Mouse (Mus musculus) heart, adult 8-10 months (tissue): ENCODE data around the gene Zfp867. TPM values are rescaled to one million over a fixed set of nuclear protein-coding genes. Genes with fewer than 3 reads are reported as not detected.

ENCODE experiments used
- DNase-seq: peaks from one replicate; pipeline ENCODE4 v3.0.0; 2022; ENCODE audit warnings: low spot score
- total RNA-seq, 4 experiments: library from RNA; stranded (reverse); gene quantifications; 2 replicates each; pipeline ENCODE4 v1.2.4; 2022

Zfp867 gene
- total RNA-seq = 1 to 10 TPM; 3.4 to 5.3 (median 4.2) TPM

DNA sequence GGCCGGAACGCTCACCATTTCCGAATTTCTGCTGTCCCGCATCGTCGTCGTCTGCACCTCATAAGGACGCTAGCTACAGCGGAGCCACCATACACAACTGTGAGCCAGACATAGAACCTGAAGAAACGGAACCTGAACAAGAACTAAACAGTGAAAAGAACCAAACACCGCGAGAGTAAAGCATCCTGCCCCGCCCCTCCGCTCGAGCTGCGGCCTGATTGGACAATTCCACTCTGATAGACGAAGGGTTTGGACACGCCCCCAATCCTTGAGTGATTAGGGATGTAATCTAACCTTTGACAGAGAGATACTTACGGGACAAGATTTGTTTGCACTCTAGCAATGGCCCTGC, at the start of gene Zfp867:
TSS of gene Zfp867 (minus strand) at position 149 of the 352 bp plus-strand sequence.
- DNase-seq = peak; percentile 86

DNA sequence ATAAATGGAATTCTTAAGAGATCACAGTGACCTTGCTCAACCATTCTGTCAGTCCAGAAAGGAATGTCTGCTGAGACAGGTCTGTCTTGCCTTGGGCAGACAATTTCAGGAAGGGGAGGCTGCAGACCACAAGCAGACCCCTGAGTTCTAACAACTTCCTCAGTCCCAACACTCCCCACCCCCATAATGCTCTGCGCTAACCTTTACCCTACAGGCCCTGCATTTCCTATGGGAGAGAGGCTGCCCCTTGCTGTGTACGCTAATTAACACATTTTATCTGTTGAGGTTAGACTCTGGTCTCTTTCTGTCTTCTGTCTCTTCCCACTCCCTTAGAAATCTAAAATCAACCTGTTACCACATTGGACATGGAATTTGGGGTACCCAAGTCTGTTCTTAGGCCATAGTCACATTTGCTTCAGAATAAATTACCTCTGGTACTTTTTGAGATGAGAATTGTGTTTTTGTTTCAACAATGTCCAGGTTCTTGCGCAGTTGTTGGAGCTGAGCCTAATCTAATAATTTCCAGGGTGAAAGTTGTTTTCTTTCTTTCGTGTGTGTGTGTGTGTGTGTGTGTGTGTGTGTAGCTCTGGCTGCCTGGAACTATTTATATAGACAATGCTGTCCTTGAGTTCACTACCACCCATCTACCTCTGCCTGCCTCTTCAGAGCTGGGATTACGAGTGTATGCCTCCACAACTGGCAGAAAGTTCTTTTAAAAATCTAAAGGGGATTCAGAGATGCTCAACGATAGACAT, 47.6 kb upstream of the Zfp867 start:
- DNase-seq = no peak

DNA sequence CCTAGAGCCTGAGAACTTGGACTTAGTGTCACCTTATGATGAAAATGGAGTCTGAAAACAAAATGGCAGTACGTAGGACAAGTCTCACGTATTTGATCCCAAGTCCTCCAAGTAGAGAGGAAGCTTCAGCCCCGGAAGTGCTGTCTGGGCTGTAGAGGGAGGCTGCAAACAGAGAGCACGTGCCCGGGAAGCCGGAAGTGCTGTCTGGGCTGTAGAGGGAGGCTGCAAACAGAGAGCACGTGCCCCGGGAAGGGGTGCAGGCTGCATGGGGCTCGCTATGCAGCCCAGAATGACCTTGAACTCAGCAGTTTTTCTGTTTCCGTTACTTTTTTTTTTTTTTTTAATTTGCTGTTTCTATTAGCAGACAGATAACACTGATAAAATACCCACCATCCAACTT, 46.0 kb upstream of the Zfp867 start:
- no peak for DNase-seq

DNA sequence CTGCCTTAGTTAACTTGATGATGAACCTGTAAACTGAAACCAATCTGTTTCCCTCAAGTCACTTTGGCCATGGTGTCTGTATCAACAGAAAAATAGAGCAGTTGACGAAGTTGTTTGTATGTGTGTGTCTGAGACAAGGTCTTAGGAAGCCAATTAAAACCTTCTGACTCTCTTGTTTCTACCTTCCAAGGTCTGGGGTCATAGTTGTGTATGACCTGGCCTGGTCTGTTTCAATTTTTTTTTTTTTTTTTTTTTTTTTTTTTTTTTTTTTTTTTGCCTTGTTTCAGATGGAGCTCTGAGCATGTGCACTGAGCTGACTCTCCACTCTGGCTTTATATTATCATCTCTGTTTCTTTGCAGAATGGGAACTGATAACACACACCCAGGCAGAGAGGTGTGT, 45.2 kb upstream of the Zfp867 start:
- no peak for DNase-seq

DNA sequence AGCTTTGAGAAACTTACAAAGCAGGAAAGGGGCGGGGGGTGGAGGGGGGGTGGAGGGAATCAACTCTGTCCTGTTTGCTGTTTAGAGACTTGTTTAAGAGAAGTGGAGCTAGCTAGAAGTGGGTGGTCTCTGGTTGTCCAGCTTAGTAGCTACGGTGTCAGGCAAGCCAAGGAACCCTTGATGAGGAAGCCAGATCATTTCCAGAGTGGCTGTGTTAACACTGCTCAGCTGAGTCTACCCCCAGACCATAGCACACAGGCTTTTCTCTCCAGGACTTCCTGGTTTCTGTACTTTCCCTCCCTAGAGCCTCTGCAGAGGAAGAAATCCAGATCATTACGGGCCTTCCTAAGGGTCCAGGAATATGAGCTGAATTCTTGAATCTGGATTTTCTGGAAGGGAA, 42.5 kb upstream of the Zfp867 start:
- no peak for DNase-seq

DNA sequence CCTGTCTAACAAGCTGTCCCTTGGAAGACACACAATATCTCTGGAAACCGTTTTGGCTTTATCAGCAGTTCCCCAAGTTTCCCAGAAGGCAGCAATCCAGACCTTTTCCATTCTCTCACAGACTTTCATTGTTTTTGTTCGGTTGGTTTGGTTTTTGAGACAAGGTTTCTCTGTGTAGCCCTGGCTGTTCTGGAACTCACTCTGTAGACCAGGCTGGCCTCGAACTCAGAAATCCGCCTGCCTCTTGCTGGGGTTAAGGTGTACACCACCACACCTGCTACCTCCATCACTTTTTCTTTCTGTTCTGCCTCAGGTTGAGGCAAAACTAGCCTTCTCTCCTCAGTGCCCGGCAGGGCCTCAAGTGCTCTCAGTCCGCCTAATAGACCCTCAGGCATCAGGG, 42.1 kb upstream of the Zfp867 start:
- peak; percentile 19 for DNase-seq

DNA sequence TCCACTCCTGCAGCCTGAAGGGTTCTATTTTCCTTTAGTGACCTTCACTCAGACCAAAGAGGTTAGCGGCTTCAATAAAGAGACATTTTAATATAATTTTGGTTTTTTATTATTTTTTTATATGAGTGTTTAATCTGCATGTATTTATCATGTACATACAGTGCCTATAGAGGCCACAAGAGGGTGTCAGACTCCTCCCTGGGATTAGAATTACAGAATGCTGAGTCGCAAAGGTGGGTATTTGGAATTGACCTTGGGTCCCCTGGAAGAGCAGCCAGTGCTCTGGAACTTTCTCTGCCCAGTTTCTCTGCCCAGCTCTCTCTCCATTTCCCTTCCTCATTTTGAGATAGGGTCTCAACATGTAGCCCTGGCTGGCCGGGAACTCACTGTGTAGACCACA, 41.3 kb upstream of the Zfp867 start:
- no peak for DNase-seq

DNA sequence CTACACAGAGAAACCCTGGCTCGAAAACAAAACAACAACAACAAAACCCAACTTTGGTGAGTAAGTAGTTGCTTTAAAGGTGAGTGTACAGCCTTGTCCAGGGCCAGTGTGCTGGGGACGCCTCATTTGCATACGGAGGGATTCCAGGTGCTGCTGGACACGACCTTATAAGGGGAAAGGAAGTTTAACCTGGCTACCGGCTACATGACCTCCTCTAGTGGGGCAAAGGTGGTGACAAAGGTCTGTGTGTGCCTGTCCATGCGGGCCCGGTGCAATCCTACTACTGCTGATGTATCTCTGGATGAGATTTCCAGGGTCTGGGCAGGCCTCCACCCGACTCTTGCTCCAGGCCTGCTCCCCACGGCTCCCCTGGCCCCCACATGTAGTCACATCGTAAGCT, 40.5 kb upstream of the Zfp867 start:
- DNase-seq = no peak

DNA sequence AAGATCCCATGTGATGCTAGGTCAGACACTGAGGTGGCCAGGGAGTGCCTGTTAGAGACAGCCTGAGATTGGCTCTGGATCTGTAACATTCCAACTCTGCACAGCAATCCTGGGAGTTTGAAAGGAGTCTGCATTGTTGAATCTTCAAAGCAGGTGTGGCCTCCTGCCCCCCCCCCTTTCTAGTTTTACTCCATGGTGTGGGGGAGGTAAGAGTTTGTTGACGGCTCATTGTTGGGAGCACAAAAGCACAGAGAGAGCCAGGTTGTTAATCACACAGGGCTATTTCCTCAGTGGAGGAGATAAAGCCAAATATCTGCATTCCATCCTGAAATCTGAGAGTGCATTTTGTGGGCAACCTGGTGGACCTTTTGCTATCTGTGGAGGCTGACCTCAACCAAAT, 39.3 kb upstream of the Zfp867 start:
- no peak for DNase-seq

DNA sequence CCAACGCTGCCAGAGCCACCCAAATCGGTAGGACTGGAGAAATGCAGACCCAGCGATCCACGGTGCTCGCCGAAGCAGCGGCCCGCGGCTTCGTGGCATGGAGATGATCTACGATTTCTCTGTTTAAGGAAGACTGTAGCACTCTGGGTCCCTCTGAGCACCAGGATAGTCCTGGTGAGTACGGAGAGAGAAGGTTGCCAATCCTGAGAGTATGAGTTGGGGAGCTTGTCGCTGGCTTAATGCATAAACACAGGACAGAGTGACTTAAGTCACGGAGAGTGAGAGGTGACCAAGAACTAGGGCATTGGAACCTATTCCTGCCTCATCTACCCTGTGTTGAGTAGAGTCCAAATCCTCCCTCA, 34.4 kb upstream of the Zfp867 start:
- no peak for DNase-seq

DNA sequence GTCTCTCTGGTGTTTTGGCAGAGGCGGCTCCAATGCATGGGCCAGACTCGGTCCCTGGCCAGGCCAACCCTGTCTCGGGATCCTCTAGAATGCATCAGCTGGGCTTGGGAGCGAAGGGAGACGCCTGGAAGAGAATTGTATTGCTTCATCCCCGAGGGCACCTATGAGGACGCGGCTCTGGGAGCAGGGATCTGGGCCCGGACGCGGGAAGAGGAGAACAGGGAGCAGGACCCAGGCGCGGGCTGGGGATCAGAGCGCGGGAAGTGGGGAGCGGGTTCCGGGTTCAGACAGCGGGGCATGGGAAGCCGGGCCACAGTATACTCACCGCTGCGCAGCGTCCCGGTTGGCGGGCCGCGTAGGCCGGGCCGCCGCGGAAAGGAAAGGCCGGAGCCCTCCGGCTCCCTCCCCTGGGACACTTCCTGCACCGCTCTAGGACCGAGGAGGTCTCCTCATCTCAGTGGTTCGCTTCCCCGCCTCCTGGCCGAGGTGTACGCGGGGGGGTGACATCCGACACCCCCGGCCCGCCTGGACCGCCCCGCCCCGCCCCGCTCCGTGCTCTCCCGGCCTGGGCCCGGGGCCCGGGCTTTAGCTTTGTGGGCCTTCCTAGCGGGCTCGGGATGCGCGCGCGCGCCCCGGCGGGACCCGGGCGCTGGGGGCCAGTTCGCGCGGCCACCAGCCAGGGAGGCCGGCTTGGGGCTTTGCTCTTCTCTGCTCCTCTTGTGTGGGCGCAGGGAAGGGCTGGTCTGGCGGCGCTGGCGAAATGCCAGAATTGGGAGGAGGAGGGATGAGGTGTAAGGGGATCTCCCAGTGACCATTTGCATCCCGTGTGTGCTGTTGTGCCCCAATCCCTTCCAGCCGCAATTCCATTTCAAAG, 33.8 kb upstream of the Zfp867 start:
- DNase-seq = peak; percentile 91

DNA sequence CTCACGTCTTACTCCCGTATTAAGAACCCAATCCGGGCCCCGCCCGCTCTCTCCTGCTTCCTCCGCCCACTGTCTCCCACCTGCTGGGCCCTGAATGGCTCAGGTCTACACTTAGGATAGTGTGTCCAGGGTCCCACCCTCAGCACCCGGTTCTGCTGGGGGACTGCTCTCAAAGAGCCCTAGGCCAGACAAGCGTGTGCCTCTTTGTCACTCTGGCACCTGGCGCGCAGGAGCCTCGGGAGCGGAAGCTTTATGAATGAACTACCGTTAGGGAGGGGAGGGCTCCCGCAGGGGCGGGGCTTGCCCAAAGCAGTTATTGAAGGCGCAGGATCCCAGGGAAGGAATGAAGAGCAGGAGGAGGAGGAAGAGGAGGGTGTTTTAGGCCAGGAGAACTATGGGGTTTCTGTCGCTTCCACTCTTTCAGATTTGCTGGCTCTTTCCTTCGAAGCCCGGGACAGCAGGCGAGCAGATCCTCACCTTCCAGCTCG, 33.1 kb upstream of the Zfp867 start:
- DNase-seq = peak; percentile 27

DNA sequence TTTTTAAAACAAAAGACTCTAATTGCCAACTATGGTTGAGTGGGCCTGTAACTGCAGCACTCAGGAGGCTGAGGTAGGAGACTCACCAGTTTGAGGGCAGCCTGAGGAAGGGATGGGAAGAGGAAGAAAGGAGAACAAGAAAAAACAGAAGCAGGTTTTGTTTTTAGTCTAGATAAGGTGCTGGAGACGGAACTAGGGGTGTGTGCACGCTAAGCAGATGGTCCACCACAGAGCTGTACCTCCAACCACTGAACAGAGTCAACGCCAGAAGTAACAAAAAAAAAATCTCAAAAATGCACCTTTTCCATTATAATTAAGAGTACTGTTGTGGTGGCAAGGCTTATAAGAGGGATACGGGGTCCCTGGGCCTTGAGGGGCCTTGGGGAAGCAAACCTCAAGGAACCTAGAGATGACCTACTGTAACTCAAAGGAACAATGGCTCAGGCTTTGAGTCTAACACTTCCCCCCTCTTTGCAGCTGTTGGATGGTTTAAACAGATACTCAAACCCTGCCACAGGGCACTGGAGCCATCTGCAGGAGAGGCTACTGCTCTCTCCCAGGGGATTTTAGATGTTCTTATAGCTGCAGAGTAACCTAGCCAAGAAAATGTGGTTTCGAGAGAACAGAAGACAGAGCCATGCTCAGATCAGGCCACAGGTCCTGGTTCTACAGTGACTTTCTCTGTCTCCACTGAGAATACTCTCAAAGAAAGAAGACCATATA, 29.9 kb upstream of the Zfp867 start:
- no peak for DNase-seq

DNA sequence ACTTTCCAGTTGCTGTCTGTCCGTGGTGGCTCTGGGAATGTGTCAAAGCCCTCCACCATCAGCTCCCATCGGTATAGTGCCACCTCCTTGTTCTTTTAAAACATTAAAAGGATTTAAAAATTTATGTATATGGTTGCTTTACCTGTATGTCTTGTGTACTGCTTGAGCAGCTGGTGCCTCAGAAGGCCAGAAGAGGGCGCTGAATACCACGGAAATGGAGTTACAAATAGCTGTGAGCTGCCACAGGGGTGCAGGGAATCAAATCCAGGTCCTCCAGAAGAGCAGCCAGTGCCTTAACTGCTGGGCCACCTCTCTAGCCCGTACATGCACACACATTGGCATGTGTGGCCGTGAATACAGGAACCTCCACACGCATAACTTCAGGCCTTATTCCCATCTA, 25.5 kb upstream of the Zfp867 start:
- DNase-seq = no peak

DNA sequence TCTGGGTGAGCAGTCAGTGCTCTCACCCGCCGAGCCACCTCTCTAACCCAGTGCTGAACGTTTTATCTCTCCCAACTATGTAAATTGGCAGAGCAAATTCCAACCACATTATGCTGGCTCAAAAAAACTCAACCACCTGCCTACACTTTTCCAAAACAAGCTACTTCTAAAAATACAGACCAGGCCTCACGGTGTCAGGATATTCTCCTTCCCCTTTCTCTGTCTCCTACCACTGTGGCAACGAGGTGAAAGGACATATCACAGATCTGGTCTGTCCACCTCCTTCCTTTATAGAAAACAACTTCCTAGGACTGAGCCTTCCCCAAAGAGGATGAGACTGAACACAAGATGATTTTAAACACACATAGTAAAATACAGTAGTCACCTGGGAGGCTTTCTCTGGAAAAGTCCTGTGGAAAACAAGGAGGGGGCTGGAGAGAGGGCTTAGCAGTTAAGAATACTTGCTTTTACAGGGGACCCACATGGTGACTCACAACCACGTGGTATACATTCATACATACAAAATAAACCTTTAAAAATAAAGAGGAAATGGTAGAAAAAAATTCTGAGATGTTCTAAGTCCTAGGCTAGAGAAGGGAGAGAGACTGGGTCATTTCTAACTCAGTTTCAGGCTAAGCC, 24.5 kb upstream of the Zfp867 start:
- DNase-seq = no peak

DNA sequence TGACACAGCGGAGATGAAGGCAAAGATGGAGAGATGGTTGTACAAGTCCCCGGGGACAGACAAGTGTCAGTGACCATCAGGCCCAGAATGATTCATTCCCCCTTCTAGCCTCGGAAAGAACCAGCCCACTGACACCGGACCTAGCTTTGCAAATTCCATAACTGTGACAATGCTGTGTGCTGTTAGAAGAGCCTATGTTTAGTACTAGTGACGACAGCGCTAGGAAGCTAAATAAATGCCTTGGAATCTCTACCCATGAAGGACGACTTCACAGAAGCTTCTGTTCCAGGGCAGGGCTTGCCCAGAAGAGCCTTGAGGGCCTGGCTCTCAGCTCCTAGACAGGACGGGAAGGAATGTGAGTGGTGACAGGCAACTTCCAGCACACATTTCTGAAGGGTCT, 13.9 kb upstream of the Zfp867 start:
- DNase-seq = no peak

DNA sequence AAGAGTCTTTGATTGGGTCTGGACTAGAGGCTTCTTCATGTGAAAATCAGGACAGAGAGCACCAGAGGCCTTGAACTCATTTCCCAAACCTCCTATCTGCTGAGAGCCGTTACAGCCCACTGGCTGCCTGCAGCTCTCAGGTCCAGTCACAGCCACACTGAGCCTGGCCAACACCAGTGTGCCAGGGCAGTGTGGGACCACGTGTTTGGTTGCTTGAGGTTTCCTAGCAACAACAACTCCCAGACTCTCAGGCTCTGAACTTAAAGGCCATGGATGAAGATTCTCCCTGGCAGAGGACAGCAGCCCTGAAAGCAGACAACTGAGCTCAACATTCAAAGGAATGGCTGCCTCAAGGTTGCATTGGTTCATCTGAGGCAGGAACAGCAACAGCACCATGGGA, 13.4 kb upstream of the Zfp867 start:
- DNase-seq = no peak

DNA sequence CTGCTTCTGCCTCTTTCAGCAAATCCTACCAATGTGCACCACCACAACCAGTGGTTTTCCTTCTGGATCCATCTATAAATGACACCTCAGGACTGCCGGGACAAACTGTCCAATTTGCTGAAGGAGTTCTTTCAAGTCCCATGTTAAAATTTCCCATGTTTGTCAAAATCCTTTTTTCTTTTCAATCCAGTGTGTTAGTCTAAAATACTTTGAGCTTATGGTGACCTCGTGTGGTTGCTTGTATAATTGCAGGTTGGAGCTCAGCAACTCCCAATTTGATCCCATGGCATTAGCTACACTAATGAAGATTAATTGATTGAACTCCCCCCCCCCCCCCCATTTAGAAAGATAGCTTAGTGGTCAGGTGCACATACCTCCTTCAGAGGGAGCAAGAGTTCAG, 10.9 kb upstream of the Zfp867 start:
- DNase-seq = peak; percentile 53

DNA sequence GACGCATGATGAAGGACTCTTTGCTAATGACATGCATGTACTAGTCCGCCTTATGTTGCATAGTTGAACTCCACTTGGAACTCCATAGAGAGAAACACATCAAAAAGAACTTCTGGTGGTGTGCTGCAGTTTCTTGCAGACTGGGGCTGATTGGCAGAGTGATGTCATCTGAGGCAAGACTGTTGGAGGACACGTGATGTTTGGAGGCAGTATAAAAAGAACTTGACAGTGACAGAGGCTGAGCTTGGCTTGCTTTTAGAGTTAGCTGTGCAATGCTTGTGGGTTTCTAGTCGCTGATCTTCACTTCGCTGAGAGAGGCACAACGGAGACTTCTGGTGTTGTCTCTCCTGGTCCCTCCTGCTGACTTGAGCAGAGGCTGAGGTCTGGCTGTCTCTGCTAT, 5.0 kb upstream of the Zfp867 start:
- no peak for DNase-seq

DNA sequence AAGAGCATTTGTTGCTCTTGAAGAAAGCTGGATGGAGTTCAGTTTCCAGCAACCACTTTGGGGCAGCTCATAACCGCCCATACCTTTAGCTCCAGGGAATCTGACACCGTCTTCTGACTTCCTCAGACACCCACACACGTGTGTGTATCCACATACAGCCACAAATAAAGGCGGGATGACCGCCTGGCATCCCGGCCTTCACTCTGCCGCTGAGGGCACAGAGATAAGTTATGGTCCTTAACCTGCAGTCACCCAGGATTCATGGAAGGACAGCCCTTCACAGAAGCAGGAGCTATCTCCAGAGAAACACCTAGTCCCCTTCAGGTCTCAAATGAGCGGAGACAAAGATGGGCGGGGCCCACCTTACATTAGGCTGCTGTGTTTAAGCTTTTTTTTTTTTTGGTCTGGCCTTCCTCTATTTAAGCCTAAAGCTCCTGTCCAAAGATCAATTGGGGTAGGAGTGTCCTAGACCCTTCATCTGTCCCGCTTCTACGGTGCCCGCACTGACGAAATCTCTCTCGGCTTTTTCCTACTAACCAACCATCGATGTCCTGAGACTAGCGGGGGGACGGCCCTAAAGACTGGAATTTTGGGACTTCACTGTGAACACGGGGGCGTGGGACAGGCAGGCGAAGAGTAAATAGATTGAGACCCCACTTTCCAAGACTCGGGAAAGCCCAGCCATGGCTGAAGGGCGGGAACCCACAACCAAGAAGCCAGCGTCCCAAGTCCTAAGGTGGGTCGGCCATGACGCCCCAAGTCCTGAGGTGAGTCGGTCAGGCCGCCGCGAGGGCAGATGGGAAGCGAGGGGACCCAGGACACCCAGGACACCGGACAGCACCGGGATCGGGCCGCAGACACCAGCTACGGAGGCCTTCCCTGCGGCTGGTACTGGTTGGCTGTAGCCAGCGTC, 605 bp downstream of the Zfp867 start:
- no peak for DNase-seq

DNA sequence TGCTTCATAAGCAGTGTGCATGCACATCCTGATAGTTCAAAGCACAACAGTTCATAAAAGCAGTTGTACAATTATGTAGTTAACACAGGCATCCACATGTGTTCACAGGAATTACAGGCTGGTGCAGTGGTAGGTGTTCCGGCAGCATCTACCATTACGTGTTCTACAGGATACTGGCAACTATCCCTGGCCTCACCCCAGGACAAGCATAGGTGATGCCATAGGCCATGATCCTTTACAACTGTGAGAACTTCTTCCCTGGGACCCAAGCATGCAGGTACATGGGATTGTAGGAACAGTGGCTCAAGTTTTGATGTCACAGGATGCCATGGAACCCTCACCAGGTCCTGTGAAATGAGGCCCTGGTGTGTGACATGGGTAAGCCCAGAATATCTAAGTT, 11.8 kb downstream of the Zfp867 start:
- no peak for DNase-seq
